Mouse (Mus musculus): Measurements from ENCODE around the gene Capzb.

GRCm38 (mm10) chr4:139335507-139335906, 142.8 kb downstream of the Capzb start:
- TF ChIP-seq CTCF (IDR thresholded peaks at IDR 0.05; ENCODE audit: insufficient read depth, low read depth, low read length) (no peak), POLR2A (IDR thresholded peaks at IDR 0.05; ENCODE audit: insufficient read depth, low read depth, low read length) (no peak)

Data from olfactory bulb, adult 2 months (tissue).